Mouse (Mus musculus) forebrain, postnatal 0 days (tissue): ENCODE data around the gene Lamb2. TPM values are rescaled to one million over a fixed set of nuclear protein-coding genes. Genes with fewer than 3 reads are reported as not detected.

ENCODE experiments used
- ATAC-seq: fragments of 200-750 bp; cut with Nextera tagmentation; 2 replicates; pipeline ENCODE4 v1.8.0; 2017; ENCODE audit warnings: mild to moderate bottlenecking, moderate library complexity
- DNase-seq: peaks from one replicate; pipeline ENCODE4 v3.0.0-alpha.2; 2015
- H3K27ac ChIP-seq: fragments of 300-500 bp; sonication (generic); 2 replicates; pipeline ENCODE4 v1.5.1; 2014; ENCODE audit warnings: low read depth, mild to moderate bottlenecking, antibody characterized with exemption, low read length, moderate library complexity, mixed read lengths
- H3K27me3 ChIP-seq: fragments of 300-500 bp; sonication (generic); 2 replicates; pipeline ENCODE4 v1.6.1; 2014; ENCODE audit warnings: mild to moderate bottlenecking, low read length, mixed read lengths; ENCODE audit not compliant: insufficient read depth
- H3K36me3 ChIP-seq: fragments of 300-500 bp; sonication (generic); 2 replicates; pipeline ENCODE4 v1.6.1; 2014; ENCODE audit warnings: mild to moderate bottlenecking, moderate library complexity; ENCODE audit not compliant: insufficient read depth
- H3K4me1 ChIP-seq: fragments of 300-500 bp; sonication (generic); 2 replicates; pipeline ENCODE4 v1.6.1; 2014; ENCODE audit warnings: antibody characterized with exemption; ENCODE audit not compliant: insufficient read depth
- H3K4me2 ChIP-seq: fragments of 300-500 bp; sonication (generic); 2 replicates; pipeline ENCODE4 v1.6.1; 2014; ENCODE audit warnings: low read depth, mild to moderate bottlenecking, moderate library complexity
- H3K4me3 ChIP-seq: fragments of 300-500 bp; sonication (generic); 2 replicates; pipeline ENCODE4 v1.5.1; 2014; ENCODE audit warnings: low read depth, low read length, mixed read lengths
- H3K9ac ChIP-seq: fragments of 300-500 bp; sonication (generic); 2 replicates; pipeline ENCODE4 v1.6.1; 2014; ENCODE audit warnings: mild to moderate bottlenecking
- H3K9me3 ChIP-seq: fragments of 300-500 bp; sonication (generic); 2 replicates; pipeline ENCODE4 v1.6.1; 2016; ENCODE audit warnings: low read length
- CTCF ChIP-seq: sonication (generic); IDR thresholded peaks from 2 replicates; pipeline ENCODE4 v1.5.1; 2016; ENCODE audit warnings: antibody characterized with exemption, control low read depth, low read depth
- whole genome bisulfite sequencing: fragments of 180-500 bp; shearing (Covaris S2); extraction: QIAGEN DNeasy Blood & Tissue Kit; methylation state at CpG from one replicate; pipeline ENCODE4 v1.1.7; 2014; 5-methylcytosine and 5-hydroxymethylcytosine counted together
- polyA plus RNA-seq: library from polyadenylated mRNA; unstranded; fragments of >200 nt; fragmentation: Nextera tagmentation; extraction: Ambion mirVana; gene quantifications from 2 replicates; pipeline ENCODE4 v1.2.1, GENCODE M21; 2015
- total RNA-seq: library from RNA; depleted of rRNA; stranded (reverse); fragments of >200 nt; gene quantifications from 2 replicates; pipeline ENCODE4 v1.2.3, GENCODE M21; 2014

Lamb2 gene
- total and polyA plus RNA-seq, 2 experiments from 2014 or later, result 12.5 to 36.3 TPM

- DNase-seq (no peak), ATAC-seq (no peak)
- Histone ChIP-seq H3K27ac (no peak overlapping the region), H3K9ac (no peak overlapping the region), H3K9me3 (no peaks in the 10 kb centered on the region), H3K36me3 (no peaks in the 10 kb centered on the region), H3K4me1 (peaks cover 5% of the 10 kb centered on the region; the same call in 1 of the 2 replicates), H3K27me3 (no peaks in the 10 kb centered on the region), H3K4me3 (no peak overlapping the region), H3K4me2 (no peak overlapping the region)
- TF ChIP-seq CTCF, result no peak
- 62% methylated on average over 1 of the region's 1 CpGs for WGBS
Observed at GRCm38 (mm10) chr9:108474528-108474927, 5.0 kb upstream of the Lamb2 start.

- Histone ChIP-seq H3K4me2 (peak overlapping the region; percentile 55), H3K9me3 (no peaks in the 10 kb centered on the region), H3K27ac (no peak overlapping the region), H3K9ac (0 out of 2 replicates have a peak overlapping the region, but pooled peaks have one; percentile 22), H3K4me3 (peak overlapping the region; percentile 36), H3K4me1 (peaks cover 5% of the 10 kb centered on the region; the same call in 1 of the 2 replicates), H3K36me3 (no peaks in the 10 kb centered on the region), H3K27me3 (no peaks in the 10 kb centered on the region)
- ATAC-seq (peak; percentile 66), DNase-seq (peak; percentile 61)
- TF ChIP-seq CTCF, result no peak
- WGBS, result 2% methylated on average over 20 of the region's 20 CpGs
Observed at GRCm38 (mm10) chr9:108478638-108479156, 839 bp upstream of the Lamb2 start.

GRCm38 (mm10) chr9:108479241-108479640 lies 295 bp upstream of the Lamb2 start:
- H3K4me3 ChIP-seq, result peak overlapping the region; percentile 36; the same call in 1 of the 2 replicates
- no peak overlapping the region for H3K9ac ChIP-seq
- peaks cover 5% of the 10 kb centered on the region; the same call in 1 of the 2 replicates for H3K4me1 ChIP-seq
- peak; percentile 6; the same call in 1 of the 2 replicates for ATAC-seq
- TF ChIP-seq CTCF, result no peak
- peak; percentile 8 for DNase-seq
- WGBS, result 25% methylated on average over 11 of the region's 11 CpGs
- H3K4me2 ChIP-seq, result peak overlapping the region; percentile 55
- no peaks in the 10 kb centered on the region for H3K9me3 ChIP-seq
- H3K36me3 ChIP-seq, result no peaks in the 10 kb centered on the region
- no peaks in the 10 kb centered on the region for H3K27me3 ChIP-seq
- H3K27ac ChIP-seq, result no peak overlapping the region

- peaks cover 5% of the 10 kb centered on the region; the same call in 1 of the 2 replicates for H3K4me1 ChIP-seq
- H3K9me3 ChIP-seq, result no peaks in the 10 kb centered on the region
- H3K9ac ChIP-seq, result no peak overlapping the region
- no peak for ATAC-seq
- H3K27ac ChIP-seq, result no peak overlapping the region
- no peak overlapping the region for H3K4me2 ChIP-seq
- 93% methylated on average over 28 of the region's 28 CpGs for WGBS
- TF ChIP-seq CTCF, result no peak
- no peaks in the 10 kb centered on the region for H3K36me3 ChIP-seq
- H3K4me3 ChIP-seq, result no peak overlapping the region
- no peaks in the 10 kb centered on the region for H3K27me3 ChIP-seq
- no peak for DNase-seq
Observed at GRCm38 (mm10) chr9:108480813-108481519, 1.4 kb downstream of the Lamb2 start.

- no peaks in the 10 kb centered on the region for H3K27me3 ChIP-seq
- DNase-seq (no peak), ATAC-seq (no peak)
- WGBS, result 89% methylated on average over 19 of the region's 19 CpGs
- H3K4me1 ChIP-seq, result peaks cover 5% of the 10 kb centered on the region; the same call in 1 of the 2 replicates
- H3K27ac ChIP-seq, result no peak overlapping the region
- H3K4me3 ChIP-seq, result no peak overlapping the region
- H3K9ac ChIP-seq, result no peak overlapping the region
- TF ChIP-seq CTCF, result no peak
- no peaks in the 10 kb centered on the region for H3K9me3 ChIP-seq
- no peak overlapping the region for H3K4me2 ChIP-seq
- H3K36me3 ChIP-seq, result no peaks in the 10 kb centered on the region
Observed at GRCm38 (mm10) chr9:108481520-108482210, 2.1 kb downstream of the Lamb2 start.

GRCm38 (mm10) chr9:108483051-108483790 lies 3.7 kb downstream of the Lamb2 start:
- Histone ChIP-seq H3K36me3 (no peaks in the 10 kb centered on the region), H3K9me3 (no peaks in the 10 kb centered on the region), H3K4me3 (no peak overlapping the region), H3K27ac (no peak overlapping the region), H3K9ac (no peak overlapping the region), H3K4me2 (no peak overlapping the region), H3K27me3 (no peaks in the 10 kb centered on the region), H3K4me1 (peaks cover 5% of the 10 kb centered on the region; the same call in 1 of the 2 replicates)
- no peak for DNase-seq
- TF ChIP-seq CTCF, result no peak
- 96% methylated on average over 18 of the region's 18 CpGs for WGBS
- no peak for ATAC-seq
